7 mouse cellular contexts compared by ENCODE assay signal in the genomic region with DNA sequence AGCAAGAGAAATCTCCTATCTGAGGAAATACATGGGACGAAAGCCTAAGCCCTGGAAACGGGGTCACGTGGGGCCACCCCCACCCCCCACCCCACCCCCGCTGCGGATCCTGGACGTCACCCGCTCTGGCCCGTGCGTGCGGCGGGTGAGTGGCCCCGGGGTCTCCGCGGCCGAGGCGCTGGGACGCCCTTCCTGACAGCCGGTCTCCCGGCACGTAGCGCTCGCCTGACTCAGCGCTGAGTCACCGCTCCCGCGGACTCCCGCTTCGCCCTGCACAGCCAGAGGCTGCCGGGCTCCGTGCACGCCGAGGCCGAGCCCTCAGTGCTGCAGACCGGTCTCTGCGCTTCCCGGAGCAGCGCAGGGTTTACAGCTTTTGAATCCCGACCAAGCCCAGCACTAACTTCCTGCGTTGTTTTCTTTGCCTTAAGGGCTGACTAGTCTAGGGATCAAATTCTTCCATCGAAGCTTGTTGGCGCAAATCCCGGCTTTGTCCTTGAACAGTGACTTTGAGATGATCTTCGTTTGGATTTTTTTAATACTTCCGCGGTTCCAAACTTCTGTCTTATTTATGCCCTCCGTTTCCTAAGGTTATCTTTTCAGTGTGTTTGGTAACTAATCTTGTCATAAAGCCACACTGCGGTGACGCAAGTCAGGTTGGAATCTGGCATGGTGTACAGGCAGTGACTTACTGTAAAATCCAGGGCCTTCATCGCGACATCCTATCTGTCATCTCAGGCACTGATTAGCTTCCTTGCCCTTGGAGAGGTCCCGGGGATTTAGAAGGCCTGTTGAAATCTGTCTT.
DNase-seq lines count a peak whose midpoint lies in the region; ATAC-seq and TF ChIP-seq lines count a peak whose summit lies in the region.

No protein-coding gene starts in this region.

- H3K27ac ChIP-seq in hindbrain, postnatal 0 days: peak overlapping the region; percentile 66; the same call in 1 of the 2 replicates

- DNase-seq in adrenal gland, adult 2 months: peak; percentile 94
- peak; percentile 41 to 68 for DNase-seq in cerebellum, postnatal 4 days (ENCODE audit: low spot score in 2 of 2)
- DNase-seq in gastrocnemius, postnatal 10 days: peak; percentile 81
- peak; percentile 83 for DNase-seq in hindbrain, postnatal 0 days (ENCODE audit: low spot score)
- peak; percentile 56 to 65 for DNase-seq in left cerebral cortex, postnatal 25 days (ENCODE audit: low spot score in 2 of 2)
- peak; percentile 60 for DNase-seq in right cerebral cortex, postnatal 25 days

- H3K27me3 ChIP-seq in hindbrain, postnatal 0 days (ENCODE audit: insufficient read depth, low read length): no peaks in the 10 kb centered on the region

- intact Hi-C loops in left cerebral cortex, postnatal 25 days (cut with DNase I): loop anchor here (2.0 kb wide), 1 partner anchor 80 kb away; the partner anchor contains the start of gene Arrdc3

- 4% methylated on average over 50 of the region's 51 CpGs for WGBS in hindbrain, postnatal 0 days

- H3K9ac ChIP-seq in hindbrain, postnatal 0 days (replicated peaks; ENCODE audit: low read length): peak overlapping the region; percentile 57

- no peaks in the 10 kb centered on the region for H3K36me3 ChIP-seq in hindbrain, postnatal 0 days (ENCODE audit: insufficient read depth, low read length)

- no peaks in the 10 kb centered on the region for H3K9me3 ChIP-seq in hindbrain, postnatal 0 days (ENCODE audit: low read length)

- peak; percentile 96 for ATAC-seq in hindbrain, postnatal 0 days
- ATAC-seq in megakaryocyte-erythroid progenitor cell, adult 5-6 weeks (replicated peaks; ENCODE audit: low FRiP score, low TSS enrichment, poor library complexity, severe bottlenecking): peak; percentile 96

- H3K4me1 ChIP-seq in hindbrain, postnatal 0 days (ENCODE audit: insufficient read depth, low read length): no peaks in the 10 kb centered on the region

- peak overlapping the region; percentile 52 for H3K4me3 ChIP-seq in hindbrain, postnatal 0 days (ENCODE audit: low read length)

- TF ChIP-seq CTCF in hindbrain, postnatal 0 days (IDR thresholded peaks at IDR 0.05; ENCODE audit: low read depth): no peak

- H3K4me2 ChIP-seq in hindbrain, postnatal 0 days (ENCODE audit: low read depth, low read length): peak overlapping the region; percentile 65

Comparison
In these comparisons a context has a peak if more than half of its experiments do, and no peak if none do; other contexts are left out.
1. Peak in every context shown above with its lines: DNase-seq, ATAC-seq, H3K4me3 ChIP-seq and H3K27ac ChIP-seq.